Mouse (Mus musculus): ENCODE results near the gene Nppb. TPM values are rescaled to one million over a fixed set of nuclear protein-coding genes. Genes with fewer than 3 reads are reported as not detected.
A peak's percentile ranks its signal among the peaks of the same experiment; 100 is the strongest.

The Nppb gene
- total and polyA plus RNA-seq, 3 experiments: not detected

- no peak for DNase-seq (ENCODE audit: extremely low read depth)
- H3K9me3 ChIP-seq (replicated peaks; ENCODE audit: low read length): no peaks in the 10 kb centered on the region
- dilution Hi-C loops (cut with MboI; ENCODE audit: extremely low pct_ligation_motif_present, extremely low pct_unique_long_range_greater_than_20kb, low sequenced_read_pairs) (no loop called here), in situ Hi-C loops (cut with MboI; ENCODE audit: low pct_ligation_motif_present, low pct_unique_long_range_greater_than_20kb, low sequenced_read_pairs) (no loop called here)
- H3K36me3 ChIP-seq (replicated peaks in 1 of 2; ENCODE audit: control insufficient read depth in 1 of 2, insufficient read depth in 1 of 2, low read length in 1 of 2): peaks cover 45 to 65% of the 10 kb centered on the region in 2 experiments
- no peak overlapping the region for H3K9ac ChIP-seq (ENCODE audit: insufficient read depth, low read depth)
- H3K4me3 ChIP-seq (replicated peaks in 1 of 3; ENCODE audit: low read depth in 2 of 3, low read length in 2 of 3, poor library complexity in 1 of 3): no peak overlapping the region
- peaks cover 5% of the 10 kb centered on the region; the same call in 1 of the 2 replicates for H3K79me2 ChIP-seq (replicated peaks; ENCODE audit: control insufficient read depth, extremely low read depth, insufficient read depth, poor library complexity, severe bottlenecking)
- no peak overlapping the region for H3K27ac ChIP-seq (ENCODE audit: insufficient read depth, low read depth)
- peaks cover 8 to 38% of the 10 kb centered on the region in 2 experiments for H3K4me1 ChIP-seq (ENCODE audit: control insufficient read depth in 1 of 2, insufficient read depth in 2 of 2)
- TF ChIP-seq JUND (conservative IDR thresholded peaks at IDR 0.05; ENCODE audit: low read depth, low read length) (no peak), MAX (IDR thresholded peaks at IDR 0.05; ENCODE audit: low read length) (no peak), JUN (IDR thresholded peaks at IDR 0.05; ENCODE audit: insufficient read depth, low read depth, low read length) (no peak), MYC (IDR thresholded peaks at IDR 0.05; ENCODE audit: low read depth, low read length) (no peak), ZC3H11A (IDR thresholded peaks at IDR 0.05; ENCODE audit: low read depth, low read length) (no peak), HCFC1 (IDR thresholded peaks at IDR 0.05; ENCODE audit: low read depth, low read length) (no peak), MAFK (IDR thresholded peaks at IDR 0.05; ENCODE audit: insufficient replicate concordance, low read length) (no peak)
- H3K27me3 ChIP-seq (replicated peaks): no peaks in the 10 kb centered on the region
- no peak overlapping the region for H3K4me2 ChIP-seq (ENCODE audit: insufficient read depth, low read depth, poor library complexity, severe bottlenecking)
Measured at GRCm38 (mm10) chr4:148029297-148029696, 43.7 kb downstream of the Nppb start.

- in situ Hi-C loops (cut with MboI; ENCODE audit: low pct_ligation_motif_present, low pct_unique_long_range_greater_than_20kb, low sequenced_read_pairs): no loop called here
- dilution Hi-C loops (cut with MboI; ENCODE audit: extremely low pct_ligation_motif_present, extremely low pct_unique_long_range_greater_than_20kb, low sequenced_read_pairs): no loop called here
- Histone ChIP-seq H3K4me2 (ENCODE audit: insufficient read depth, low read depth, poor library complexity, severe bottlenecking) (no peak overlapping the region), H3K36me3 (replicated peaks in 1 of 2; ENCODE audit: control insufficient read depth in 1 of 2, insufficient read depth in 1 of 2, low read length in 1 of 2) (peaks cover 34 to 61% of the 10 kb centered on the region in 2 experiments), H3K79me2 (replicated peaks; ENCODE audit: control insufficient read depth, extremely low read depth, insufficient read depth, poor library complexity, severe bottlenecking) (peaks cover 5% of the 10 kb centered on the region; the same call in 1 of the 2 replicates), H3K9ac (ENCODE audit: insufficient read depth, low read depth) (no peak overlapping the region), H3K27ac (ENCODE audit: insufficient read depth, low read depth) (no peak overlapping the region), H3K27me3 (replicated peaks) (no peaks in the 10 kb centered on the region), H3K9me3 (replicated peaks; ENCODE audit: low read length) (no peaks in the 10 kb centered on the region), H3K4me1 (ENCODE audit: control insufficient read depth in 1 of 2, insufficient read depth in 2 of 2) (peaks cover 8 to 47% of the 10 kb centered on the region in 2 experiments), H3K4me3 (replicated peaks in 1 of 3; ENCODE audit: low read depth in 2 of 3, low read length in 2 of 3, poor library complexity in 1 of 3) (no peak overlapping the region)
- peak; percentile 22 for DNase-seq (ENCODE audit: extremely low read depth)
- TF ChIP-seq NELFE (IDR thresholded peaks at IDR 0.05; ENCODE audit: low read depth, low read length): no peak
- TF ChIP-seq MAX (IDR thresholded peaks at IDR 0.05; ENCODE audit: low read length): no peak
- 0 out of 2 replicates have a peak, but pooled peaks have one; percentile 26 for TF ChIP-seq BHLHE40 (IDR thresholded peaks at IDR 0.05; ENCODE audit: low read depth, low read length)
- 0 out of 2 replicates have a peak, but pooled peaks have one; percentile 18 for TF ChIP-seq TCF12 (IDR thresholded peaks at IDR 0.05; ENCODE audit: low read depth, low read length)
- 0 out of 2 replicates have a peak, but pooled peaks have one; percentile 30 for TF ChIP-seq EP300 (IDR thresholded peaks at IDR 0.05; ENCODE audit: low read length)
- TF ChIP-seq CTCF (conservative IDR thresholded peaks at IDR 0.05 in 1 of 2, IDR thresholded peaks at IDR 0.05 in 1 of 2; ENCODE audit: low read depth in 2 of 2, low read length in 2 of 2): no peak
Measured at GRCm38 (mm10) chr4:148030506-148030905, 44.9 kb downstream of the Nppb start.

- peak overlapping the region; percentile 73 for H3K27ac ChIP-seq (ENCODE audit: insufficient read depth, low read depth)
- TF ChIP-seq MEF2A (IDR thresholded peaks at IDR 0.05; ENCODE audit: borderline replicate concordance, low read depth, low read length) (peak; percentile 64), ZKSCAN1 (IDR thresholded peaks at IDR 0.05; ENCODE audit: borderline replicate concordance, low read depth, low read length) (no peak), ZNF384 (IDR thresholded peaks at IDR 0.05; ENCODE audit: low read depth, low read length) (peak; percentile 53), EP300 (IDR thresholded peaks at IDR 0.05; ENCODE audit: low read length) (peak; percentile 88), RAD21 (IDR thresholded peaks at IDR 0.05; ENCODE audit: low read depth, low read length) (no peak), JUND (conservative IDR thresholded peaks at IDR 0.05; ENCODE audit: low read depth, low read length) (peak; percentile 87), MYC (IDR thresholded peaks at IDR 0.05; ENCODE audit: low read depth, low read length) (0 out of 2 replicates have a peak, but pooled peaks have one; percentile 20), ETS1 (conservative IDR thresholded peaks at IDR 0.05; ENCODE audit: low read depth, low read length) (peak; percentile 59; the same call in 1 of the 2 replicates), TBP (conservative IDR thresholded peaks at IDR 0.05; ENCODE audit: low read depth, low read length) (no peak), CHD1 (IDR thresholded peaks at IDR 0.05; ENCODE audit: low read depth, low read length) (peak; percentile 62; the same call in 1 of the 2 replicates), IRF4 (IDR thresholded peaks at IDR 0.05; ENCODE audit: low read depth, low read length) (peak; percentile 94), NELFE (IDR thresholded peaks at IDR 0.05; ENCODE audit: low read depth, low read length) (no peak), E2F4 (IDR thresholded peaks at IDR 0.05; ENCODE audit: insufficient replicate concordance, low read depth, low read length) (no peak), USF2 (conservative IDR thresholded peaks at IDR 0.05; ENCODE audit: low read depth, low read length) (no peak), MAFK (IDR thresholded peaks at IDR 0.05; ENCODE audit: insufficient replicate concordance, low read length) (peak; percentile 74), PAX5 (IDR thresholded peaks at IDR 0.05; ENCODE audit: low read length) (no peak), CTCF (conservative IDR thresholded peaks at IDR 0.05 in 1 of 2, IDR thresholded peaks at IDR 0.05 in 1 of 2; ENCODE audit: low read depth in 2 of 2, low read length in 2 of 2) (no peak)
Measured at GRCm38 (mm10) chr4:148033858-148034410, 48.3 kb downstream of the Nppb start.

More at GRCm38 (mm10) chr4:148033858-148034410, 48.3 kb downstream of the Nppb start:
- H3K27me3 ChIP-seq (replicated peaks): no peaks in the 10 kb centered on the region
- H3K9me3 ChIP-seq (replicated peaks; ENCODE audit: low read length): no peaks in the 10 kb centered on the region
- H3K9ac ChIP-seq (ENCODE audit: insufficient read depth, low read depth): 0 out of 2 replicates have a peak overlapping the region, but pooled peaks have one; percentile 42
- peak; percentile 81 for DNase-seq (ENCODE audit: extremely low read depth)
- peaks cover 14 to 34% of the 10 kb centered on the region in 2 experiments for H3K36me3 ChIP-seq (replicated peaks in 1 of 2; ENCODE audit: control insufficient read depth in 1 of 2, insufficient read depth in 1 of 2, low read length in 1 of 2)
- peaks cover 8 to 50% of the 10 kb centered on the region in 2 experiments for H3K4me1 ChIP-seq (ENCODE audit: control insufficient read depth in 1 of 2, insufficient read depth in 2 of 2)
- H3K79me2 ChIP-seq (replicated peaks; ENCODE audit: control insufficient read depth, extremely low read depth, insufficient read depth, poor library complexity, severe bottlenecking): 0 out of 2 replicates have a peak, but pooled peaks cover 5% of the 10 kb centered on the region
- H3K4me2 ChIP-seq (ENCODE audit: insufficient read depth, low read depth, poor library complexity, severe bottlenecking): 0 out of 2 replicates have a peak overlapping the region, but pooled peaks have one; percentile 25
- in situ Hi-C loops (cut with MboI; ENCODE audit: low pct_ligation_motif_present, low pct_unique_long_range_greater_than_20kb, low sequenced_read_pairs) (no loop called here), dilution Hi-C loops (cut with MboI; ENCODE audit: extremely low pct_ligation_motif_present, extremely low pct_unique_long_range_greater_than_20kb, low sequenced_read_pairs) (no loop called here)
- no peak overlapping the region for H3K4me3 ChIP-seq (replicated peaks in 1 of 3; ENCODE audit: low read depth in 2 of 3, low read length in 2 of 3, poor library complexity in 1 of 3)
